Mouse (Mus musculus) naive thymus-derived CD4-positive, alpha-beta T cell, adult 2 months (primary cell): ENCODE data around the gene Tmem89.

ENCODE experiments used
- DNase-seq: peaks from one replicate; pipeline ENCODE4 v3.0.0-alpha.2; 2011; ENCODE audit warnings: low read depth

Gene Tmem89

DNA sequence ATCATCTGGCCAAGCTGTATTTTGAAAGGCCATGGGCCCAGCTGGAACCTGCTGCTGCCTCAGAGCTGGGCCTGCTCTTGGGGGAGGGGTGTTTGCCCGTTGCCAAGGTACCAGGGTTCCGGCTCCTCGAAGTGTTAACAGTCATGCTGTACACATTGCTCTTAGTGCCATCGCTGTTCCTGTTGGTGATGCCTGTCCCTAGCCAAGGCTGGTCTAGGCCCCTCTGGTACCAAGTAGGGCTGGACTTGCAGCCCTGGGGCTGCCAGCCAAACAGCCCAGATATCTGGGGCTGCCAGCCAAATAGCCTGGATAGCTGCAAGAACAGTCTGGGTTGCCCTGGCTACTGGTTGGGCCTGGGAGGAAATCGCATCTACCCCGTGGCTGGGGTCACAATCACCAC, at the start of gene Tmem89:
TSS of gene Tmem89 (plus strand) at position 129 of the 400 bp plus-strand sequence.
- no peak for DNase-seq

DNA sequence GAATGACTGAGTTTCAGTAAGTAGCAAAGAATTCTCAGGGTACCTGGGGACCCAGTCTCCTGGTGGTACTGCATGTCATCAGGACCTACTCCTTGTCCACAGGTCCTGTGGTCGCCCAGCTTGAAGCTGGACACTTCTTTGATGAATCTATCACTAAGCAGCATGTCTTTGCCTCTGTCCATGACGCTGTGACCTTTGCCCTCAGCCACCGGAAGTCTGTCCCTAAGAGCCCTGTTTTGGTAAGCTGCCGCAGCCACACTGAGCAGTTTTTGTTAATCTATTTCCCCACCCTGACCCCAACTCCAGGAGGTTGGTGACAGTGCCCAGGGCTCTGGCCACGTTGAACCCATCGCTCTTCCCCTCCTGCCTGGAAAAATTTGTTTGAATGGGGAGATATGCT, 2.1 kb upstream of the Tmem89 start:
- no peak for DNase-seq

DNA sequence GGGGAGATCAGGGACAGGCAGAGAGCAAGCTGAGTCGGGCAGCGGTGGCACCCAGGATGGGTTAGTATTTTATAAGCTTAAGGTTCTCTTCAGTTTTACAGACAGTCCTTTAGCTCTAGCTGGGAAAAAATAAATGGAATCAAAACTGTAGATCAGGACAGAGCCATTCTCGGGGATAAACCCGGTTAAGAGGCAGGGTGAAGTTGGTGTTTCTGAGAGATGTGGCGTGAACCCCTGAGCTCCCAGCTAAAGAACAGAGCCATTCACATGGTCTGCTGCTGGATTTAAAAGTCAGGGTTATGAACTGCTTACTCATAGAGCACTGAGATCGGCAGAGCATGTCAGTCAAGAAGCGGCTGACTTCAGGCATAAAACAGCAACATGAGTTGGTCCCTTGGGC, 1.3 kb upstream of the Tmem89 start:
- DNase-seq = no peak

DNA sequence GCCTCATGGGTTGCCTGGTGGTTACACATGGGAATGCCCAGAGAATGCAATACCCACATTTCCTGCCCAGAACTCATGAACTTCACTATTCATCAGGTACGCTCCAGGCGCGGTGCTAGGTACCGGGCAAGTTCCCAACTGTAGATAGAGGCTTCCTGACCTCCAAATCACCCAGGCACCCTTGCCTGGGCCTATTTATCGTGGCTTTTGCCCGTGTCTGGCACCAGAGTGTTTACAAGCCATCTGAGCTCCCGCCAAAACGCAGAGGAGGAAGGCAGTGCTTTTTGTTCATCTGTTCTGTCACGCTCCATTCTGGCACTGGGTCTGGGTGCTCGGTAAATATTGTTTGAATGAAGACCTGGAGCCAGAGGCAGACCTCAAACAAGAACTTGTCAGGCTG, 798 bp upstream of the Tmem89 start:
- no peak for DNase-seq

DNA sequence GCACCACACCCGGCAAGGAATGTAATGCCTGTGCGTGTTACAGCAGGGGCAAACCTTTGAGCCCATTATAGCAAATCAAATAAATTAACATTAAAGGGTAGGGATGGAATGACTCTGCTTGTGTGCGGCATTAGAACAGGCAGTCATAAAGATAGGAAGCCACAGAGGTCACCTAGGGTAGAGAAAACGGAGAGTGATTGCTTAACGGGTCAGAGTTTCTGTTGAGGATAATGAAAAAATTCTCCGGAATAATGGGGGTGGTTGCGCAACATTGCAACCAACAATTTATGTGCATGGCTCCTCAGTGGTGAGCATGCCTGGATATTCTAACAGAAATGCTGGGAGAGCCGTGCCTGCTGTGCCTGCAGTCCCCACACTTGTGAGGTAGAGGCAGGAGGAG, 11.5 kb downstream of the Tmem89 start:
- DNase-seq = no peak

DNA sequence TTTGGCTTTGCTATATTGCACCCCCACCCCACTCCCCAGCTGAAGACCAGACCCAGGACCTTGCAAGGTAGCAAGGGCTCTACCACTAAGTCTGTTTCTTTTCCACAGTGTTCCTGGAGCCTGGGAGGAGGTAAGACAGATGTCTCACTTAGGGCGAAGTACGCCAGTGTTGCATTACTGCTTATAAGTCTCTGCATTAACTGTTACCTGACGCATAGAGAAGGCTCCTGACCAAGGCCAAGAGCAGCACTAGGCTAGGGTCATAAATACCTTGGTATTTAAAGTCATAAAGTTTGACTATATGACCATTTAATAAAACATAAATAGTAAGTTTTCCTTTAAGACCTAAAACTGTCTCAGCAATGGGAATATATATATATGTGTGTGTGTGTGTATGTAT, 14.0 kb downstream of the Tmem89 start:
- no peak for DNase-seq

DNA sequence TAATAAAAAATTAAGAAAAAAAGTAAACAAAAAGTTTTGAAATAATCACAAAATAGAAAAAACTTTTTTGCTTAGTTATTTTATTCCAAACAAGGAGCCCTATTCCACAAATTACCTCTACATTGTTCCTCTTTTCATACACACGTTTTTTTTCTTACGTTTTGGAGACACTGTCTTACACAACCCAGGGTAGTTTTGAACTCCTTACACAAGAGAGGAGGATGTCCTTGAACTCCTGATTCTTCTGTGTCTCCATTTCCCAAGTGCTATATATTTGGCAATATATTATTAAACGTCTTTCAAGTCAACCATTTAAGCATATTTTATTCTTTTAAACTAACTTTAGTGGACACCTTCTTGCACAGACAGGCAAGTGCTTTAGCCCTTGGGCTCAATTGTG, 21.6 kb downstream of the Tmem89 start:
- no peak for DNase-seq

DNA sequence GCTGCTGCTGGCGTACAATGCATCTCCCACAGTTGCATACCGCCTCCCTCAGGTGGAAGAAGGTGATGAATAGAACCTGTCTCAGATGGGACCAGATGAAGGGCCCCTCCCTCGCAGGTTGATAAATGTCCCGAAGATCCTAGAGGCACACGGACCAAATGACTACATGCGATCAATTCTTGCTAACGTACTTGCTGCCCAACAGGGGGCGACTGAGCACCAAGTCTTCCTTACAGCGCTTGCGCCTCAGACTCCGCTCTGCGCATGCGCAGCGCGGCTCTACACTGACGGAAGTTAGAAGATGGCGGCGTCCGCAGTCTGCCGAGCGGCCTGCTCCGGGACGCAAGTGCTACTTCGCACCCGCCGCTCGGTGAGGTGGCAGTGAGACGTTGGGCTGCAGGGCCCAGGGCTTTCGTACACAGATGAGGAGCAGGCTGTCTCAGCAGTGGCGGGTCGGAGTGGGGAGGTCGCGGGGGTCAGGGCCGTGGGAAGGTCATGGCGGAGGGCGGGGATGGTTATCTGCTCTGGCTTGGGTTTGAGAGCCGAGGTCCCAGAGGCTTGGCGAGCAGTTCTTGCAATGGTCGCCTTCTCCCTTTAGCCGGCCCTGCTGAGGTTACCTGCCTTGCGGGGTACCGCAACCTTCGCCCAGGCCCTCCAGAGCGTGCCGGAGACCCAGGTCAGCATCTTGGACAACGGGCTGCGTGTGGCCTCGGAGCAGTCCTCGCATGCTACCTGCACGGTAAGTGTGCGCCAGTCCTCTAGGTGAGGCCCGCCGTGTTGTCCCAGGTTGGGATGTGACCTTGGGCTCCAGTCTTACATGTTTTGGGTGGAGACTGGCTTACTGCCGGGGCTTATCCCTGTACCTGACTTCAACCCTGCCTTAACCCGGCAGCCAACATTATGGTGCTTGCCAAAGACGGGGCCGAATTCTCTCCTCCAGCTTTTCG, 22.3 kb downstream of the Tmem89 start, which contains the start of gene Uqcrc1:
TSS of gene Uqcrc1 (plus strand) at position 216 of the 947 bp plus-strand sequence.
- DNase-seq = peak; percentile 100

DNA sequence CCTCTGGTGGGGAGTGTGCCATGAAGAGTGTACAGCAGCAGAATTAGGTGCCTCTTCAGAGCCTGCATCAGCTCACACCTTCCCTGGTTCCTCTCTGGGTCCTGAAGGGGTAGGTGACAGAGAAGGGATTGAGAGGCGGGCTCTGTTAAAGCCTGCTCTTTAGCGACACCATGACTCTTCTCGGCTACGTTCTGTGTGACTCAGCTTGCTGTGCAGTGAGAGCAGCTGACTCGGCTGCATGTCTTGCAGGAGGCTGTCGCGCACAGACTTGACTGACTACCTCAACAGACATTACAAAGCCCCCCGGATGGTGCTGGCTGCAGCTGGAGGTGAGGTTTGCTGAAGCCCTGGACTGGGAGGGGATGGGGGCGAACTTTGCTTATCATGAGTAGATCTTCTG, 30.7 kb downstream of the Tmem89 start:
- DNase-seq = no peak

DNA sequence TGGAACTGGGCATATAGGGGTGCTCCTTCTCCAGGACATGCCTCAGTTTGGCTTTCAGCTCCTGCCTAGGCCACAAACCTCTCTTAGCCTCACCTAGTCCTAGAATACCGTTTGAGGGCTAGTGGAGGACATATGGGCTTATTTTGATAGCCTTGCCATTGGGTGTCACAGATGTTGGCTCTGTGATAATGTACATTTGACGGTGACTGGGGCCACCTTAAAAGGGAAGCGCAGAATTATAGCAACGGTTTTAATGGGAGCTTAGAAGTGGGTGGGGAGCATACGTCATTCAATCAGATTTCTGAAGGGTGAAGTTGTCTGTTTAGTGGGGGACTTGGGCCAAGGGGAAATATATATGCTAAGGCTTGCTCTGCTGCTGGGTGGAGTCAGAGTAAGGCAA, 31.2 kb downstream of the Tmem89 start:
- DNase-seq = no peak

DNA sequence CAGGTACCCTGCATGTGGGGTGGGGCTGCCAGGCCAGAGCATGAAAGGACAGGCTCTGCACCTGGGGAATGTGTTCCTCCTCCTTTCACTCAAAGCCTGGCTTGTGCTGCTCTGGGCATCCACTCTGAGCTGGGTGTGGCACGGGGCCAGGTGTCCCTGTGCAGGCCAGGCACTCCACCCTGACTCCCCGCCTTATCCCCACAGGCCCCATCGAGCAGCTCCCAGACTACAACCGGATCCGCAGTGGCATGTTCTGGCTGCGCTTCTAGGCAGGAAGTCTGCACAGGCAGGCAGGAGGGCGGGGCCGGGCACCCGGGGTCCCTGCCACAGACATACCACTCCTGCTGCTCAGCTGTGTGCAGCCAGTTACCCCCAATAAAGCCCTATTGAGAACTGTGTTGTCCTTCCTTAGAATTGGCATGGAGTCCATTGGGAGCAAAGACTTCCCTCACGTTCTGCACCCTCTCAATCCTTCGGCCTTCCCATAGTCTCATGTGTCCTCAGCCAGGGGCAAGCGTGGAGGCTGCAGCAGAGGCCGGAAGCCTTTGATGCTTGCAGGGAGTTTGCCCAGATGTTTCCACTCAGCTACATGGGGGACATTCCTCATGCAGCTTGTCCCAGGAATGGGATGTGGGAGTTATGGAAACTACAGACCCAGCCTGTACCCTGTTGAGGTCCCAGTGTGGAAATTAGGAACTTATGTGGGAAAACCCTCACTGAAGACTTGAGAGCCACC, 35.0 kb downstream of the Tmem89 start:
- no peak for DNase-seq

DNA sequence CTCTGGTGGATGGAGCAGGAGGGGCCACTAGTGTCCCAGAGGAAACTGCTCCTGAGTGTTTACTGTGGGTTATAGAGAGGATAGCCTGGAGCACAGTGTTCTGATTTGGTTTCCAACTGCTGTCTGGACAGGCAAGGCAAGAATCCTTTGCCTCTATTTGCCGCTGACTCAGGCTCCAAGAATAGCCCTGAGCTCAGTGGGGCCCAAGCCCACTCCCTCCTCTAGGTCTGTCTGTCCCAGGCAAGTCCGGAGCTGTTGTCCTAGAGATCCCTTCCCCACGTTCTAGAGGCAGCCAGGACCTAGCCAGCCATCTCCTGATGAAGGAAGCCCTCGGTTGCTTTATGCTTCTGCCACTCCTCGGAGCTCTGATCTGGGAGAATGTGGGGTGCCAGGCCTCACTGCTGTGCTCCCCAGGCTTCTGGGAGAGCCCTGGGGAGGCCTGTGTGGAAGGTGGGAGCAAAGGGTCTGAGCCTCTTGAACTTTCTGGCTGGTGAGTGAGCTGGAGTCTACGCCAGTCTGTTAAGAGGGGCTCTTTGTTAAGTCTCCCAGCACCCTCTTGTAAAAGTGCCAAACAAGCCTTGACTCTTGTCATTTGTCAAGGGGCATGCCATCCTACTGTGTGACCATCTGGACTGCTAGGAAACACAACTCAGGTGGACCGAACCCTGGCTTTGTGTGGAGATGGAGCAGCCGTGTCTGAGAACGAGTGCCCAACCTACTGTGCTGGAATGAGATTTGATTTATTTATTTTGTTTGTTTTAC, 35.7 kb downstream of the Tmem89 start:
- DNase-seq = no peak

DNA sequence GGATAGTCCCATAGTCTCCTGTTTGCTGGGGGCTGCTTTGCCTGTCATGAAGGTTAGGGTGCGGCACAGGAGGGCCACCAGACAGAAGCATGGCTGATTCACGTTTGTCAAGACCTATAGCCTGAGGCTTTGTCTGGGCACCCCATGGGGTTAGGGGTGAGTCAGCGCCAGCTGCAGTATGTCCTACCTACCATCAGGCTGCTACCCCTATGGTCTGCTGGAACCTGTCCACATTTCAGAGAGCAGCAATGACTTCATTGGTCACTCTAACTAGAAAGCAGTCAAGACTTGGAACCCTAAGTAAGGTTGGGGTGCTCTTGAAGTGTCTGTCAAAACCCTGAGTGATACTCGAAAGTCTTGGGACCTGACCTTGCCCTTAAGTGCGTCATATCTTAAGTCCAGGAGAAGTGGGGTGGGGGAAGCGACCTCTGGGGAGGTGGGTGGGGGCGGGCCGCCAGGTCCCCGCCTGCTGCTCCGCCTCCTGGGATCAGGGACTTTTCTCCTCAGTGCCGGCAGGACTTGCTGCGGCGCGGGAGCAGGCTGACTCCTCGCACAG, 38.7 kb downstream of the Tmem89 start, which contains the start of gene Col7a1:
TSS of gene Col7a1 (plus strand) at position 506 of the 556 bp plus-strand sequence.
- DNase-seq = no peak

DNA sequence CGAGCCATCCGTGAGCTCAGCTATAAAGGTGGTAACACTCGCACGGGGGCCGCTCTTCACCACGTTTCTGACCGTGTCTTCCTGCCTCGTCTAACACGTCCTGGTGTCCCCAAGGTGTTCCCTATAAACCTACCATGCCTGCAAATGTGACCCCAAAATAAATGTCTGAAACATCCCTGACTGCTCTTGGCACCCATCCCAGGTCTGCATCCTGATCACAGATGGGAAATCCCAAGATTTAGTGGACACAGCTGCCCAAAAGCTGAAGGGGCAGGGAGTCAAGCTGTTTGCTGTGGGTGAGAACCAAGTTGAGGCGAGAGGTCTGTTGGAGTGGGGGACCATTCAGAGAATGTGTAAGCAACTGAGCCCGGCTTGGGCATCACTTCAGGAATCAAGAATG, 40.8 kb downstream of the Tmem89 start:
- DNase-seq = no peak

DNA sequence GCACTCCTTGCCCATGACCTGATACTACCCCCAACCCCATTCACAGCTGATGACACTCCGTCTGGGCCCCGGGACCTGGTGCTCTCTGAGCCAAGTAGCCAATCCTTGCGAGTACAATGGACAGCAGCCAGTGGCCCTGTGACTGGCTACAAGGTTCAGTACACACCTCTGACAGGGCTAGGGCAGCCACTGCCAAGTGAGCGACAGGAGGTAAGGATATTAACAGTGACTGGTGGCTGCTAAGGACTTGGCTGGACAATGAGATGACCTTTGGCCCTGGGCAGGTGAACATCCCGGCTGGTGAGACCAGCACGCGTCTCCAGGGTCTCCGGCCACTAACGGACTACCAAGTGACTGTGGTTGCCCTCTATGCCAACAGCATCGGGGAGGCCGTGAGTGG, 41.4 kb downstream of the Tmem89 start:
- no peak for DNase-seq

DNA sequence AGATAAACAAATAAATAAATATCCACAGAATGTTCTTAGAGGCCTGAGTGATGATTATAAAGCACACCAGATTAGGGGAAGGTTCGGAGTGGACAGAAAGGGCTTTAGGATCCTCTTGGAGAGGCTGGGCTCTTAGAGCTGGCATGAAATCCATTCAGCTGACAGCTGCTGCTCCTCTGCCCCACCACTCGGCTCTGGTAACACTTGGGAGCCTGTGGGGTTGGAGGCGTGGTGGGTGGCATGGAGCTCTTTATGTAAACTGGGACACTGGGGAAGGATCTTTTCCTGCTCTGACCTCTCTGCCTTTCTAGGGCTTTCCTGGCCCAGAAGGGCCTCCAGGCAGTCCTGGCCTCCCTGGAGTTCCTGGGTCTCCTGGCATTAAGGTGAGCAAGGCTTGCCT, 49.2 kb downstream of the Tmem89 start:
- no peak for DNase-seq

DNA sequence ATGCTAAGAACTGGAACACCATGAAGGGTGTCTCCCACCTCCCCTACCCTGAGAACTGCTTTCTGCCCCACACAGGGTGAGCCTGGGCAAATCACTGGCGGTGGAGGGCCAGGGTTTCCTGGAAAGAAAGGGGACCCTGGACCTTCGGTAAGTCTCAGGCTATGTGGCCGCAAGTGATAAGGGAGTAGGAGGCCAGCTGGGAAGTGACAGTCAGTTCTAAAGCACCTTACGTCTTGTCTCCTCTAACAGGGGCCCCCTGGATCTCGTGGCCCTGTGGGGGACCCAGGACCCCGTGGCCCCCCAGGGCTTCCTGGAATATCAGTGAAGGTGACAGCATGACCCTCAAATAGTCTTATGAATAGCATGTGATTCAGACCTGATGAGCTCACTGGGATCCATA, 49.9 kb downstream of the Tmem89 start:
- no peak for DNase-seq
